Mouse (Mus musculus): Measurements from ENCODE around the gene Snap91.

DNA sequence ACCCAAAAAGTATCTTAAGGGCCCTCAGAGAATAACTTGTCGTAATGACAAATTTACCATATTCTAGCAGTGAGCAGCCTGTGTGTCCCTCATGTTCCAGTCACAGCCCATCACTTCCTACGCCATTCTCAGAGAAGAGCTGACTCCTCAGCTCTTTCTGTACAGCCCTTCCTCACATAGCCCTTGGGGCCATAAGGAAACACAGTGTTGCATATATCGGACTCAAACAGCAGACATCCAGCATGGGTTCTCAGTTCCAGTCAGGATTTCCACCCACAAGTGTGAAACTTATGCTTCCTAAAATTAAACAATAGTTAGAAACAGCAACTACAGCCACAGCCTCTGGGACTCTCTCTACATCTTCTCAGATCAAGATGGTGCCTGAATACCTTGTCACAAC is 27.6 kb downstream of the Snap91 start:
- TF ChIP-seq CTCF (IDR thresholded peaks at IDR 0.05; ENCODE audit: low read depth, low read length), result no peak
- no peak for TF ChIP-seq POLR2A (IDR thresholded peaks at IDR 0.05; ENCODE audit: extremely low read depth, insufficient read depth, low read length)
